Comparison of ENCODE assay signal across 8 mouse cellular contexts in the genomic region with DNA sequence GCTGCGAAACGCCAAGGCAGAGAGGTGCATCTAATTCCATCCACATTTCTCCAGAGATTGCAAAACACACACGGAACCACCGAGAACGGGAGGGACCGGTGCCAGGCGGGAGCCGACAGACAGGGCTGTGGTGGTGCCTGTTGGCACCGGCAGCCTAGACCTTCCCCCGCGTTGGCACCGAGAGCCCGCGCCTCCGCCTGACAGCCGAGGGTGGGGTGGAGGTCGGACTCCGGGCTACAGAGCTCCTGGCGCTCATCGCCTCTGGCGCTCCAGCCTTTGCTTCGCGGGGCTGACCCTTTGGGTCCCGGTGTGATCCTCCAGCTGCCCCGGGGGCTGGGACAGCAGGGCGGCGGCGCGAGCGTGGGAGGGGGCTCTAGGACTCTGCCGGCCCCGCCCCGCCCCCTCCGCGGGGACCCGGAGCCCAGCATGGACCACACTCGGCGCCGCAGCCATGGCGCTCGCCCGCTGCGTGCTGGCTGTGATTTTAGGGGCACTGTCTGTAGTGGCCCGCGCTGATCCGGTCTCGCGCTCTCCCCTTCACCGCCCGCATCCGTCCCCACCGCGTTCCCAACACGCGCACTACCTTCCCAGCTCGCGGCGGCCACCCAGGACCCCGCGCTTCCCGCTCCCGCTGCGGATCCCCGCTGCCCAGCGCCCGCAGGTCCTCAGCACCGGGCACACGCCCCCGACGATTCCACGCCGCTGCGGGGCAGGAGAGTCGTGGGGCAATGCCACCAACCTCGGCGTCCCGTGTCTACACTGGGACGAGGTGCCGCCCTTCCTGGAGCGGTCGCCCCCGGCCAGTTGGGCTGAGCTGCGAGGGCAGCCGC. TPM values are rescaled to one million over a fixed set of nuclear protein-coding genes. Genes with fewer than 3 reads are reported as not detected.
DNase-seq lines count a peak whose midpoint lies in the region; ATAC-seq lines count a peak whose summit lies in the region.

Gene Prss12 (plus strand): TSS at position 206 of the 830 bp plus-strand sequence.

- WGBS in hindbrain, embryonic 15.5 days, result under 1% methylated on average over 81 of the region's 84 CpGs

- peak within 1 kb of the TSS; percentile 100 for H3K4me2 ChIP-seq in hindbrain, embryonic 15.5 days

- no peaks in the 10 kb centered on the region for H3K36me3 ChIP-seq in hindbrain, embryonic 15.5 days

- H3K4me3 ChIP-seq in hindbrain, embryonic 15.5 days, result peak within 1 kb of the TSS; percentile 71

- peak within 1 kb of the TSS; percentile 15 for H3K27ac ChIP-seq in hindbrain, embryonic 15.5 days (replicated peaks)

- peak; percentile 15 for ATAC-seq in activated CD4-positive, CD25-positive, alpha-beta regulatory T cell, adult 4 months
- peak; percentile 86 for ATAC-seq in hindbrain, embryonic 15.5 days (ENCODE audit: low FRiP score, low read depth)
- ATAC-seq in erythroid progenitor cell, adult 5-6 weeks (replicated peaks; ENCODE audit: low FRiP score, poor library complexity, severe bottlenecking), result no peak

- DNase-seq in cerebellum, adult 9-11 months, result peak; percentile 10
- peak; percentile 28 to 37 for DNase-seq in frontal cortex, postnatal 10 days (ENCODE audit: low spot score in 2 of 2)
- DNase-seq in layer of hippocampus, postnatal 25 days (ENCODE audit: extremely low spot score in 1 of 2, low spot score in 1 of 2), result peak; percentile 42 to 52
- peak; percentile 32 for DNase-seq in lung, postnatal 36 days
- DNase-seq in retina, postnatal 7 days (ENCODE audit: low read depth, low spot score), result peak; percentile 24

- no peaks in the 10 kb centered on the region for H3K27me3 ChIP-seq in hindbrain, embryonic 15.5 days

- peaks cover 14% of the 10 kb centered on the region for H3K4me1 ChIP-seq in hindbrain, embryonic 15.5 days (replicated peaks)

- peak within 1 kb of the TSS; percentile 68 for H3K9ac ChIP-seq in hindbrain, embryonic 15.5 days

- H3K9me3 ChIP-seq in hindbrain, embryonic 15.5 days, result no peaks in the 10 kb centered on the region

RNA-seq across cellular contexts. Expression of gene Prss12, which starts in this region (rescaled TPM):
- under 1 TPM; 0.59 to 0.79 TPM for polyA plus RNA-seq in activated CD4-positive, CD25-positive, alpha-beta regulatory T cell, adult 4 months (2017; shearing (Covaris generic))
- 22.1 and 22.8 TPM in 2 replicates for polyA plus RNA-seq in hindbrain, embryonic 15.5 days (2015; fragmentation: Nextera tagmentation; extraction: Ambion mirVana)
- total RNA-seq in layer of hippocampus, postnatal 25 days (2021), result 10 to 100 TPM; 11.3 to 13.4 TPM
- total RNA-seq in erythroid progenitor cell, adult 5-6 weeks (2015; ENCODE audit: low replicate concordance), result not detected in 2 replicates
- not detected in 2 replicates for total RNA-seq in erythroid progenitor cell, adult 5-6 weeks (2017; ENCODE audit: low replicate concordance)

Comparison
In these comparisons a context has a peak if more than half of its experiments do, and no peak if none do; other contexts are left out.
1. RNA of gene Prss12 (total RNA-seq): 11.3 to 13.4 TPM in layer of hippocampus, postnatal 25 days; not detected in erythroid progenitor cell, adult 5-6 weeks; every median in the first group is over 10 times any median in the second.
2. RNA of gene Prss12 (polyA plus RNA-seq): 22.1 to 22.8 TPM in hindbrain, embryonic 15.5 days; 0.59 to 0.79 TPM in activated CD4-positive, CD25-positive, alpha-beta regulatory T cell, adult 4 months; every median in the first group is over 10 times any median in the second.
3. Peak in ATAC-seq in activated CD4-positive, CD25-positive, alpha-beta regulatory T cell, adult 4 months; RNA of the gene not detected or under 1 TPM.
4. Peak in every context shown above with its lines, with median percentiles within 50 percentile points of each other: DNase-seq.